Mouse (Mus musculus): Measurements from ENCODE around the gene Tmprss9. TPM values are rescaled to one million over a fixed set of nuclear protein-coding genes. Genes with fewer than 3 reads are reported as not detected.

Tmprss9 gene
- polyA plus RNA-seq, 1 experiment: not detected

- Histone ChIP-seq H3K4me3 (ENCODE audit: insufficient read depth, low read length) (no peak overlapping the region), H3K4me1 (ENCODE audit: control insufficient read depth, insufficient read depth, low read length) (no peaks in the 10 kb centered on the region), H3K27ac (ENCODE audit: insufficient read depth, low read length) (no peak overlapping the region)
- TF ChIP-seq CTCF (IDR thresholded peaks at IDR 0.05; ENCODE audit: borderline replicate concordance, insufficient read depth, low read length): peak; percentile 97
- no peak for TF ChIP-seq POLR2A (IDR thresholded peaks at IDR 0.05; ENCODE audit: low read depth, low read length)
Measured at GRCm38 (mm10) chr10:80880131-80880641, 8.5 kb downstream of the Tmprss9 start.

DNA sequence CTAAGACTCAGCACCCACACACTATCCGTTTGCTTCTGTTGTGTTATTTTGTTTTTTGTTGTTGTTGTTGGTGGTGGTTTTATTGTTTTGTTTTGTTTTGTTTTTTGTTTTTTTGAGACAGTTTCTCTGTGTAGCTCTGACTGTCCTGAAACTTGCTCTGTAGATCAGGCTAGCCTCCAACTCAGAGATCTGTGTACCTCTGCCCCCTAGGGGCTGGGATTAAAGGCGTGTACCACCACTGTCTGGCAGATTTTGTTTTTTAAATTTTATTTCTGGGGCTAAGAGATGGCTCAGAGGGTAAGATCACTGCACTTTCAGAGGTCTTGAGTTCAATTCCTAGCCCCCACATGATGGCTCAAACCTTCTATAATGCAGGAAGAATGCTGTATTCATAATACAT, 9.3 kb downstream of the Tmprss9 start:
- no peak overlapping the region for H3K27ac ChIP-seq (ENCODE audit: insufficient read depth, low read length)
- H3K4me1 ChIP-seq (ENCODE audit: control insufficient read depth, insufficient read depth, low read length): no peaks in the 10 kb centered on the region
- no peak for TF ChIP-seq POLR2A (IDR thresholded peaks at IDR 0.05; ENCODE audit: low read depth, low read length)
- H3K4me3 ChIP-seq (ENCODE audit: insufficient read depth, low read length): no peak overlapping the region

DNA sequence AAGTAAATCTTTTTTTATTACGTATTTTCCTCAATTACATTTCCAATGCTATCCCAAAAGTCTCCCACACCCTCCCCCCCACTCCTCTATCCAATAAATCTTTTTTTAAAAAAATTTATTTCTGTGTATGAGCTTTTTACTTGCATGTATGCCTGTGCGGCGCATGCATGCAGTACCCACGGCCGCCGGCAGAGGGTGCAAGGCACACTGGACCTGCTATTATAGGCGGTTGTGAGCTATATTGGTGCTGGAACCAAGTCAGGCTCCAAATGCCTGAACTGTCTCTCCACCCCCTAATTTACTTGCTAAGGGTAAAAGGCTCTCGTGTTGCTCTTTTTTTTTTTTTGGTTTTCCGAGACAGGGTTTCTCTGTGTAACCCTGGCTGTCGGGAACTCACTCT, 9.7 kb downstream of the Tmprss9 start:
- no peak overlapping the region for H3K27ac ChIP-seq (ENCODE audit: insufficient read depth, low read length)
- TF ChIP-seq CTCF (IDR thresholded peaks at IDR 0.05; ENCODE audit: borderline replicate concordance, insufficient read depth, low read length) (peak; percentile 93), POLR2A (IDR thresholded peaks at IDR 0.05; ENCODE audit: low read depth, low read length) (no peak)
- H3K4me3 ChIP-seq (ENCODE audit: insufficient read depth, low read length): no peak overlapping the region
- no peaks in the 10 kb centered on the region for H3K4me1 ChIP-seq (ENCODE audit: control insufficient read depth, insufficient read depth, low read length)

GRCm38 (mm10) chr10:80887181-80887580, 15.5 kb downstream of the Tmprss9 start:
- no peak for TF ChIP-seq CTCF (IDR thresholded peaks at IDR 0.05; ENCODE audit: borderline replicate concordance, insufficient read depth, low read length)
- TF ChIP-seq POLR2A (IDR thresholded peaks at IDR 0.05; ENCODE audit: low read depth, low read length): no peak
- Histone ChIP-seq H3K4me1 (ENCODE audit: control insufficient read depth, insufficient read depth, low read length) (no peaks in the 10 kb centered on the region), H3K27ac (ENCODE audit: insufficient read depth, low read length) (no peak overlapping the region), H3K4me3 (ENCODE audit: insufficient read depth, low read length) (no peak overlapping the region)

- Histone ChIP-seq H3K4me3 (ENCODE audit: insufficient read depth, low read length) (no peak overlapping the region), H3K4me1 (ENCODE audit: control insufficient read depth, insufficient read depth, low read length) (0 out of 2 replicates have a peak, but pooled peaks cover 3% of the 10 kb centered on the region), H3K27ac (ENCODE audit: insufficient read depth, low read length) (no peak overlapping the region)
- TF ChIP-seq POLR2A (IDR thresholded peaks at IDR 0.05; ENCODE audit: low read depth, low read length): no peak
- no peak for TF ChIP-seq CTCF (IDR thresholded peaks at IDR 0.05; ENCODE audit: borderline replicate concordance, insufficient read depth, low read length)
Measured at GRCm38 (mm10) chr10:80895100-80895499, 23.5 kb downstream of the Tmprss9 start.

DNA sequence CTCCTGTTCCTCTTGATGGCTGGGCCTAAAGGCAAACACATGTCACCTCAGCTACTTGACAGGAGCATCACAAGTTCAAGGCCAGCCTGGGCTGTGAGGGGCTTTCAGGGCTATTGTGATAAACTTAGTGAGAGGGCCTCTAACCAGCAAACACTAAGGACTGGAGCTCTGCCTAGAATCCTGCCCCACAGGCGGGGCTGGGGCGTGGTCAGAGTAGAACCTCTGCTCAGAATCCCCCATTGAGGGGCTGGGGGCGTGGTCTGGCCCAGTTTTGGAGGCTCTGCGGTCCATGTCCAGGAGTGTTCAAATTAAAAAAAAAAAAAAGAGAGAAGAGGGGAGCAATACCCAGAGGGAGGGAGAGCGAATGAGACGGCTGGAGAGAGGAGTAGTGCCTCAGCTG, 24.0 kb downstream of the Tmprss9 start:
- Histone ChIP-seq H3K4me3 (ENCODE audit: insufficient read depth, low read length) (no peak overlapping the region), H3K27ac (ENCODE audit: insufficient read depth, low read length) (no peak overlapping the region), H3K4me1 (ENCODE audit: control insufficient read depth, insufficient read depth, low read length) (0 out of 2 replicates have a peak, but pooled peaks cover 3% of the 10 kb centered on the region)
- no peak for TF ChIP-seq POLR2A (IDR thresholded peaks at IDR 0.05; ENCODE audit: low read depth, low read length)
- TF ChIP-seq CTCF (IDR thresholded peaks at IDR 0.05; ENCODE audit: borderline replicate concordance, insufficient read depth, low read length): no peak

DNA sequence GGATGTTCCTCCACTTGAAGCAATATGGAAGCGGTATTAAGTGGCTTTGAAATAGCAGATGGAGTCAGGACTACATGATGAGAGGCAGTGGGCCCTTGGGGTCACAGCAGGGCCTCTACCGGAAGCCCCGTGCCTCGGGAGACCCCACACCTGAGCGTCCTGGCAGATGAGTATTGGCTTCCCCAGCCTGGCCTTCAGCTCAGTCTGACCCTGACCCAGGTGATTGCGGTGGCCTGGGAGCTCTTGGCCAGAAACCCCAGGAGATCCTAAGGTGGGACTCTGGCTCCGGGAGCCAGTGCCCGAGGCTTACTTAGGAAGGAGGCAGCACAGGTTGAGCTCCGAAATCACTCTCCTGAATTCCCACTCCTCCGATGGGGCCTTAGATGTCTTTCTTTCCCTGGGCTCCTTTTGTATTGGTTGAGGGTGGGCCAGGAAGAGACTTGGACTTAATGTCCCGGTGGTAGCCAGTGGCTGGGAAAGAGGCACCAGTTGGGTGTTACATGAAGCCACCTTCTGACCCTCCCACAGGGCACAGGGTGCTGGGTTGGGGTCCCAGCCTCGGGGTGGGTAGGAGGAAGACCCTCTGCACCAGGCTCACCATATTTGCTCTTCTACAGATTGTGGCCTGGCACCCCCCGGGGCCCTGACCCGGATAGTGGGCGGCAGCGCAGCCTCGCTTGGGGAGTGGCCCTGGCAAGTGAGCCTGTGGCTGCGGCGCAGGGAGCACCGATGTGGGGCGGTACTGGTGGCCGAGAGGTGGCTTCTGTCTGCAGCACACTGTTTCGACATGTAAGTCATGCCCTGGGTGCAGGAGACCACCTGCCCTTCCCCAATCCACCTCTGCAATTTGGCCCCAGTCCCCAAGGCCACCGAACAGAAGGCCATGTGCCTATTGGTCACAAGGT, 25.2 kb downstream of the Tmprss9 start:
- Histone ChIP-seq H3K4me3 (ENCODE audit: insufficient read depth, low read length) (no peak overlapping the region), H3K27ac (ENCODE audit: insufficient read depth, low read length) (no peak overlapping the region)
- no peak for TF ChIP-seq POLR2A (IDR thresholded peaks at IDR 0.05; ENCODE audit: low read depth, low read length)
- TF ChIP-seq CTCF (IDR thresholded peaks at IDR 0.05; ENCODE audit: borderline replicate concordance, insufficient read depth, low read length): no peak

GRCm38 (mm10) chr10:80897861-80898510, 26.3 kb downstream of the Tmprss9 start:
- Histone ChIP-seq H3K27ac (ENCODE audit: insufficient read depth, low read length) (no peak overlapping the region), H3K4me3 (ENCODE audit: insufficient read depth, low read length) (no peak overlapping the region)

More for the DNA sequence above, 25.2 kb downstream of the Tmprss9 start:
- 0 out of 2 replicates have a peak, but pooled peaks cover 3% of the 10 kb centered on the region for H3K4me1 ChIP-seq (ENCODE audit: control insufficient read depth, insufficient read depth, low read length)

GRCm38 (mm10) chr10:80899074-80899473, 27.4 kb downstream of the Tmprss9 start:
- Histone ChIP-seq H3K4me1 (ENCODE audit: control insufficient read depth, insufficient read depth, low read length) (0 out of 2 replicates have a peak, but pooled peaks cover 3% of the 10 kb centered on the region), H3K27ac (ENCODE audit: insufficient read depth, low read length) (no peak overlapping the region), H3K4me3 (ENCODE audit: insufficient read depth, low read length) (peak overlapping the region; percentile 65; the same call in 1 of the 2 replicates)
- TF ChIP-seq POLR2A (IDR thresholded peaks at IDR 0.05; ENCODE audit: low read depth, low read length): no peak
- TF ChIP-seq CTCF (IDR thresholded peaks at IDR 0.05; ENCODE audit: borderline replicate concordance, insufficient read depth, low read length): no peak

More at GRCm38 (mm10) chr10:80897861-80898510, 26.3 kb downstream of the Tmprss9 start:
- H3K4me1 ChIP-seq (ENCODE audit: control insufficient read depth, insufficient read depth, low read length): 0 out of 2 replicates have a peak, but pooled peaks cover 3% of the 10 kb centered on the region
- TF ChIP-seq POLR2A (IDR thresholded peaks at IDR 0.05; ENCODE audit: low read depth, low read length) (peak; percentile 44), CTCF (IDR thresholded peaks at IDR 0.05; ENCODE audit: borderline replicate concordance, insufficient read depth, low read length) (no peak)

All from embryonic fibroblast, embryonic 13.5 days (primary cell).